9 mouse cellular contexts compared by ENCODE assay signal in genomic region chr7:80740954-80741353, GRCm38 (mm10). TPM values are rescaled to one million over a fixed set of nuclear protein-coding genes. Genes with fewer than 3 reads are reported as not detected.
A peak's percentile ranks its signal among the peaks of the same experiment; 100 is the strongest.
DNase-seq lines count a peak whose midpoint lies in the region; ATAC-seq and TF ChIP-seq lines count a peak whose summit lies in the region.
"Had no signal": no experiment of that assay in that cellular context is flagged by ENCODE, and none has a peak within 500 bp of the region (broad histone marks: within the 10 kb centered on the region; RNA-seq: fewer than 3 reads in every experiment).

No protein-coding gene starts in this region.

- H3K27me3 ChIP-seq in liver, embryonic 11.5 days (replicated peaks; ENCODE audit: control insufficient read depth, insufficient read depth, low read length): no peaks in the 10 kb centered on the region
- no peaks in the 10 kb centered on the region for H3K27me3 ChIP-seq in intestine, postnatal 0 days (replicated peaks; ENCODE audit: control insufficient read depth, insufficient read depth, low read length)
- H3K27me3 ChIP-seq: neural tube, embryonic 13.5 days had no signal

- 0 out of 2 replicates have a peak, but pooled peaks cover 2% of the 10 kb centered on the region for H3K4me1 ChIP-seq in liver, embryonic 11.5 days (replicated peaks; ENCODE audit: control insufficient read depth, insufficient read depth, low read length)
- no peaks in the 10 kb centered on the region for H3K4me1 ChIP-seq in intestine, postnatal 0 days (replicated peaks; ENCODE audit: control insufficient read depth, insufficient read depth, low read length)

- H3K9me3 ChIP-seq in liver, embryonic 11.5 days (ENCODE audit: control insufficient read depth, low read length): no peaks in the 10 kb centered on the region
- H3K9me3 ChIP-seq in intestine, postnatal 0 days (ENCODE audit: control insufficient read depth): no peaks in the 10 kb centered on the region
- H3K9me3 ChIP-seq: neural tube, embryonic 13.5 days had no signal

- no peak overlapping the region for H3K9ac ChIP-seq in liver, embryonic 11.5 days (ENCODE audit: low read depth, low read length)
- H3K9ac ChIP-seq in intestine, postnatal 0 days (ENCODE audit: low read depth, low read length): no peak overlapping the region
- H3K9ac ChIP-seq: neural tube, embryonic 13.5 days had no signal

- no peak for ATAC-seq in liver, embryonic 11.5 days (replicated peaks; ENCODE audit: low FRiP score)
- ATAC-seq in intestine, postnatal 0 days: no peak

- peaks cover 6% of the 10 kb centered on the region for H3K36me3 ChIP-seq in liver, embryonic 11.5 days (ENCODE audit: control insufficient read depth, insufficient read depth, low read length)
- H3K36me3 ChIP-seq in intestine, postnatal 0 days (ENCODE audit: control insufficient read depth, insufficient read depth): peaks cover 91% of the 10 kb centered on the region

- no peak overlapping the region for H3K4me2 ChIP-seq in liver, embryonic 11.5 days
- H3K4me2 ChIP-seq in intestine, postnatal 0 days (replicated peaks; ENCODE audit: low read depth): no peak overlapping the region
- H3K4me2 ChIP-seq: neural tube, embryonic 13.5 days had no signal

- WGBS in liver, embryonic 11.5 days: 37% methylated on average over 7 of the region's 7 CpGs
- WGBS in intestine, postnatal 0 days: 32% methylated on average over 7 of the region's 7 CpGs

- peak; percentile 82 for TF ChIP-seq CTCF in gastrocnemius, adult 2 months (IDR thresholded peaks at IDR 0.05)
- peak; percentile 93 for TF ChIP-seq CTCF in intestine, postnatal 0 days (IDR thresholded peaks at IDR 0.05; ENCODE audit: low read depth)

- intact Hi-C loops in gastrocnemius, adult 2 months (cut with DNase I): loop anchor here (5.0 kb wide), 1 partner anchor 61 kb away; no protein-coding TSS in a partner anchor
- intact Hi-C loops in left cerebral cortex, postnatal 4 days (cut with DNase I): no loop called here

- peak; percentile 58 for DNase-seq in liver
- DNase-seq in liver, embryonic 11.5 days (ENCODE audit: low spot score): no peak
- DNase-seq in cerebellum, adult 11-12 months: peak; percentile 41
- DNase-seq in gastrocnemius, adult 2 months: peak; percentile 87
- DNase-seq in left cerebral cortex, postnatal 4 days: peak; percentile 78
- peak; percentile 67 for DNase-seq in ovary, adult 18-20 months (ENCODE audit: low spot score)
- DNase-seq in thymus, postnatal 0 days (ENCODE audit: low spot score): peak; percentile 67

- H3K27ac ChIP-seq in liver, embryonic 11.5 days (ENCODE audit: low read depth, low read length): no peak overlapping the region
- no peak overlapping the region for H3K27ac ChIP-seq in gastrocnemius, adult 2 months
- no peak overlapping the region for H3K27ac ChIP-seq in intestine, postnatal 0 days (ENCODE audit: low read depth, low read length)
- H3K27ac ChIP-seq: neural tube, embryonic 13.5 days had no signal

- H3K4me3 ChIP-seq in liver, embryonic 11.5 days (ENCODE audit: low read depth, low read length): no peak overlapping the region
- H3K4me3 ChIP-seq in gastrocnemius, adult 2 months: no peak overlapping the region
- H3K4me3 ChIP-seq in intestine, postnatal 0 days (ENCODE audit: low read depth, low read length): no peak overlapping the region
- H3K4me3 ChIP-seq: neural tube, embryonic 13.5 days had no signal

RNA-seq across cellular contexts. Expression of gene Crtc3, which starts 52.3 kb away (rescaled TPM):
- 13.1 and 16.6 TPM in 2 replicates for polyA plus RNA-seq in liver, embryonic 11.5 days (2014; fragmentation: Nextera tagmentation; extraction: Ambion mirVana)
- 10 to 100 TPM; 12.0 to 13.1 TPM for total RNA-seq in gastrocnemius, adult 2 months (2021)
- polyA plus RNA-seq in intestine, postnatal 0 days (2015; fragmentation: Nextera tagmentation; extraction: Ambion mirVana): 11.5 and 13.8 TPM in 2 replicates
- 10 to 100 TPM; 28.5 to 32.1 TPM for total RNA-seq in left cerebral cortex, postnatal 4 days (2021)
- polyA plus RNA-seq in thymus, postnatal 0 days (2015; fragmentation: Nextera tagmentation; extraction: Ambion mirVana): 18.8 and 19.0 TPM in 2 replicates
